Mouse (Mus musculus) urinary bladder, postnatal 10 days (tissue): Measurements from ENCODE around the gene Cldn3.

Experiments
- DNase-seq: peaks from one replicate; pipeline ENCODE4 v3.0.0; 2022; ENCODE audit warnings: low spot score

The Cldn3 gene

GRCm38 (mm10) chr5:134965852-134966821 lies 19.9 kb upstream of the Cldn3 start:
- DNase-seq = no peak

- no peak for DNase-seq
Measured at GRCm38 (mm10) chr5:134967164-134967944, 18.7 kb upstream of the Cldn3 start.

GRCm38 (mm10) chr5:134970671-134971070 lies 15.3 kb upstream of the Cldn3 start:
- no peak for DNase-seq

- DNase-seq = no peak
Measured at GRCm38 (mm10) chr5:134973081-134973480, 12.9 kb upstream of the Cldn3 start.

- DNase-seq = no peak
Measured at GRCm38 (mm10) chr5:134973526-134973925, 12.5 kb upstream of the Cldn3 start.

GRCm38 (mm10) chr5:134974294-134974693 lies 11.7 kb upstream of the Cldn3 start:
- no peak for DNase-seq

GRCm38 (mm10) chr5:134974921-134975320 lies 11.1 kb upstream of the Cldn3 start:
- DNase-seq = no peak

- no peak for DNase-seq
Measured at GRCm38 (mm10) chr5:134976164-134976563, 9.8 kb upstream of the Cldn3 start.

GRCm38 (mm10) chr5:134976577-134977250 lies 9.3 kb upstream of the Cldn3 start:
- no peak for DNase-seq

GRCm38 (mm10) chr5:134977837-134978236 lies 8.2 kb upstream of the Cldn3 start:
- no peak for DNase-seq

- DNase-seq = no peak
Measured at GRCm38 (mm10) chr5:134981149-134981548, 4.9 kb upstream of the Cldn3 start.

GRCm38 (mm10) chr5:134983111-134983510 lies 2.9 kb upstream of the Cldn3 start:
- no peak for DNase-seq

- no peak for DNase-seq
Measured at GRCm38 (mm10) chr5:134983771-134984170, 2.2 kb upstream of the Cldn3 start.

- DNase-seq = no peak
Measured at GRCm38 (mm10) chr5:134986298-134987268, 569 bp downstream of the Cldn3 start.

GRCm38 (mm10) chr5:134989166-134989565 lies 3.2 kb downstream of the Cldn3 start:
- DNase-seq = no peak

- DNase-seq = no peak
Measured at GRCm38 (mm10) chr5:134989741-134990140, 3.7 kb downstream of the Cldn3 start.

GRCm38 (mm10) chr5:134992566-134992965 lies 6.6 kb downstream of the Cldn3 start:
- no peak for DNase-seq

GRCm38 (mm10) chr5:134998359-134998758 lies 12.3 kb downstream of the Cldn3 start:
- no peak for DNase-seq

GRCm38 (mm10) chr5:134999797-135000196 lies 13.8 kb downstream of the Cldn3 start:
- DNase-seq = no peak

- no peak for DNase-seq
Measured at GRCm38 (mm10) chr5:135000751-135001150, 14.7 kb downstream of the Cldn3 start.

GRCm38 (mm10) chr5:135001309-135001708 lies 15.3 kb downstream of the Cldn3 start:
- no peak for DNase-seq
